Mouse (Mus musculus) left cerebral cortex, adult 2 months (tissue): ENCODE measurements around the gene Cyth1. TPM values are rescaled to one million over a fixed set of nuclear protein-coding genes. Genes with fewer than 3 reads are reported as not detected.

ENCODE experiments used
- DNase-seq, 2 experiments: peaks; one replicate each; pipeline ENCODE4 v3.0.0; 2021 to 2022; ENCODE audit warnings: low spot score in 2 of 2, mixed read lengths in 1 of 2; ENCODE audit errors: extremely low spot score in 1 of 2
- H3K27ac ChIP-seq: fragments of 200-600 bp; 2 replicates; pipeline ENCODE4 v1.8.1; 2022
- H3K4me3 ChIP-seq: fragments of 200-600 bp; 2 replicates; pipeline ENCODE4 v1.8.1; 2022
- CTCF ChIP-seq: fragments of 200-600 bp; IDR thresholded peaks from 2 replicates; pipeline ENCODE4 v1.8.1; 2022; ENCODE audit warnings: antibody characterized with exemption, mild to moderate bottlenecking, moderate library complexity
- intact Hi-C: fragments of 180-260 bp; cut with DNase I; formaldehyde crosslinking; loops from one replicate; pipeline ENCODE4 v1.15.1; 2025
- total RNA-seq, 2 experiments: library from RNA; stranded (reverse); gene quantifications; 2 replicates each; pipeline ENCODE4 v1.2.3; 2021

Cyth1 gene
- total RNA-seq, 2 experiments from 2014 or later: 65.2 to 69.3 TPM

DNA sequence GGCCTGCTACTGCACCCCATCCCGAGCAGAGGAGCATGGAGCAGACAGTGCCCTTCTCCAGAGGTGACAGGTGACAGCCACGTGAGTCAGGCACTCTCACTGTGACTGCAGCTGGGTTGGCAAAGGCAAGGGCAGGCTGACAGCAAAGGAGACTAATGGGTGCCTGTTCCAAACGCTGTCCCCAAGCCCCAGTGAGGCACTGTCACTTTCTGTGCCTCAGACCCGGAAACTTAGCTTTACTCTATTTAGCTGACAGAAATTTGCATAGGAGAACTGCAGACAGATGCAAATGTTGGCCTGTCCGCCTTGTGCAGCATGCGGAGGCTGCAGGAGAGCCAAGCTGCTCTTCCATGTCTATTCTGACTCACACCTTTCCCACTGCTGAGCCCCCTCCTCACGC is 27.9 kb upstream of the Cyth1 start:
- Histone ChIP-seq H3K4me3 (no peak overlapping the region), H3K27ac (no peak overlapping the region)
- TF ChIP-seq CTCF: no peak
- DNase-seq: no peak
- intact Hi-C loops: no loop called here

DNA sequence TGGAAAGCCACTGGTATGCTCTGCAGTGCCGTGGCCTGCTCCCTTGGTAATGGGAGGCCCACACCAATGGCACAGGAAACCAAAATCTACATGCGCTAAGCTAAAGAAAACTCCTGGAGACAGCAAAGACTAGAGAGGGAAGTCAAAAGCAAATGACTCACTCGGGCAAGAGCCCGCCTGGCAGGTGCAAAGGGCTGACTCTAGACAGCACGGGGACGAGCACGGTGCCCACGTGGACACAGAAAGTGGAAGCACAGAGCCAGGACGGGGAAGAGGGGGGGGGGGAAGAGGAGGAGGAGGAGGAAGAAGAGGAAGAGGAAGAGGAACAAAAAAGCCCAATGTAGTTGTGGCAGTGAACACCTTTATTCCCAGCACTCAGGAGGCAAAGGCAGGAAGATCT is 26.7 kb upstream of the Cyth1 start:
- TF ChIP-seq CTCF: no peak
- intact Hi-C loops: no loop called here
- no peak overlapping the region for H3K27ac ChIP-seq
- no peak overlapping the region for H3K4me3 ChIP-seq
- DNase-seq: no peak

DNA sequence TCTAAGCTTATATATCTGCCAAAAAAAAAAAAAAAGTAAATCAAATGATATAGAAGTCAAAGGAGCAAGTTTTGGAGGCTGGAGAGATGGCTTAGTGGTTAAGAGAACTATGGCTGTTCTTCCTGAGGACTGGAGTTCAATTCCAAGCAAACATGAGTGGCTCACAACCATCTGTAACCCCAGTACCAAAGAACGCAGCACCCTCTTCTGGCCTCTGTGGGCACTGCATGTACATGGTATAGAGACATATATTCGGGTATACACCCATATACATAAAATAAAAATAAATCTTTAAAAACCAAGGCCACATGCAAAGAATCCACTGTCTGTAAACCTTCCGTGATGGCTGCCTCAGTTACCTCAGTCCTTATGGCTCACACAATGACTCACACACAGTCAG is 21.4 kb upstream of the Cyth1 start:
- intact Hi-C loops: no loop called here
- no peak for DNase-seq
- no peak overlapping the region for H3K4me3 ChIP-seq
- peak; percentile 58 for TF ChIP-seq CTCF
- no peak overlapping the region for H3K27ac ChIP-seq

DNA sequence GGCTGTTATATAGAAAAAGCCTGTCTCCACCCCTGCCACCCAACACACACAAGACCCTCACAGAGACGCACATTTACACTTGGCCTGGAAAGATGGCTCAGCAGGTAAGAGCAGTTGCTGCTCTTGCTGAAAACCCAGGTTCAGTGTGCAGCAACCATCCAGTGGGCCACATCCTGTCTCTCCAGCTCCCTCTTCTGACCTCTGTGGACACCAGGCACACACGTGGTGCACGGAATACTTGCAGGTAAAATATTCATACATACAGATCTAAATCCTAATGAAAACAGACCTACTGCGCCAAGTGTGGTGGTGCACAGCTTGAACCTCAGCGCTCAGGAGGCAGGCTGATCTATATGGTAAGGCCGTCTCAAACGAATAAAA is 18.3 kb upstream of the Cyth1 start:
- no peak for DNase-seq
- peak; percentile 4; the same call in 1 of the 2 replicates for TF ChIP-seq CTCF
- intact Hi-C loops: no loop called here
- H3K27ac ChIP-seq: no peak overlapping the region
- H3K4me3 ChIP-seq: no peak overlapping the region

DNA sequence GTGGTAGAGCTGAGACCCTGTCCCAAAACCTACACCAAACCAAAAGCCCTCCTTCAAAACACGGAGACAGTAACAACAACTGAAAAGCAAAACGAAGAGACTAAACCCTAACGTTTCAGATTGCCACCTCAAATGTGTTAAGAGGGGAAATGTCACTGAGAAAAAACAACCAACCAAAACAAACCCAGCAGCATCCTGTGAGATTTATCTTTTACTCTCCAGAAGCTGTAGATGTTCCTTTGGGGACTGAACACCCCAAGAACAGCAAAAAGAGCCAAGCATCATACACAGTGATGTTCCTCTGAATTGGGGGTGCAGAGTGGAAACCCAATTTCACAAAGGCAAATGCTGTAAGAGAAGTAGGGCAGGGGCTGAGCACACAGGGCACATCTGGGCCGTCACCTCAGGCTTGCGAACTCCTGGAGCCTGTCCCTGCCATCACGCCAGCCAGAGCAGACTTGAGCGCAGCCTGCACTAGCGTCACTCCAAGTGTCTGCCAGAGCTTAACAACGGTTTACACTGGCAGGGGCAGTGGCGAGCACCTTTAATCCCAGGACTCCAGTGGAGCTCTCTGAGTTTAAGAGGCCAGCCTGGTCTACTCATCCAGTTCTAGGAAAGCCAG is 17.8 kb upstream of the Cyth1 start:
- Histone ChIP-seq H3K27ac (no peak overlapping the region), H3K4me3 (no peak overlapping the region)
- DNase-seq: no peak
- no peak for TF ChIP-seq CTCF
- intact Hi-C loops: no loop called here

DNA sequence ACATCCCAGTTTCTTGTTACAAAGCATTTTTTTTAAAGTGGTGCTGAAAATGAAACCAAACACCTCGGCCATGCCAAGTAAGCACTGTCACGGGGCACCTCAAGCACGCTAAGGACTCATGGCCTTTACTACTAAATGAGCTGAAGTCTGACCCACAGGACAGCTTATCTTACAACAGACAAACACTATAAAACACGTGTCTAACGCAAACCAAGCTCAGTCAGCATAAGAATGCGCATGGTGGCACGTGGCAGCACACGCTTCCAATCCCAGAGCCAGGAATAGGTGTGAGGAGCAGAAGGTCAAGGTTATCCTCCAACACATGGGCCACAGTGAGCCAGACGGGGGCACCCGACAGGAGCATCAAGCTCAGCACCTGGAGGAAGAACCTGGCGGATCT is 17.2 kb upstream of the Cyth1 start:
- no peak for DNase-seq
- Histone ChIP-seq H3K27ac (no peak overlapping the region), H3K4me3 (no peak overlapping the region)
- intact Hi-C loops: no loop called here
- no peak for TF ChIP-seq CTCF

DNA sequence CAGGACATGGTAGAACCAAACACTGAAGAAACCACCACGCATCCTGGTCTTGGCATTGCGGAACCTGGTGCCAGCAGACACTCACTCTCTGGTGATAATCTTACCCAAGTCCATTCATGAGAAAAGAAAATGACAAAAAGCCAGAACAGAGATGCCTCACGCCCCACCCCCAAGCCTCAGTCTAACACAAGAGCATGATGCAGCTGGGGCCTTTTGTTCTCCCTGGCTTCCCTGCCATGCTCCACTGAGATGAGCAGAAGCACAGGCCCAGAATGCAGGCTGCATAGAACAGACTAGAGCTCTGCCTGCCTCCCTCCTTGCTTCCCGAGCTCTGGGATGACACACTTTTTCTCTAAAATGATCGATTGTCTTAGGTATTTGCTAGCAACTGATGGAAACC is 14.8 kb upstream of the Cyth1 start:
- H3K4me3 ChIP-seq: no peak overlapping the region
- no peak for DNase-seq
- TF ChIP-seq CTCF: no peak
- intact Hi-C loops: no loop called here
- H3K27ac ChIP-seq: 0 out of 2 replicates have a peak overlapping the region, but pooled peaks have one; percentile 36

DNA sequence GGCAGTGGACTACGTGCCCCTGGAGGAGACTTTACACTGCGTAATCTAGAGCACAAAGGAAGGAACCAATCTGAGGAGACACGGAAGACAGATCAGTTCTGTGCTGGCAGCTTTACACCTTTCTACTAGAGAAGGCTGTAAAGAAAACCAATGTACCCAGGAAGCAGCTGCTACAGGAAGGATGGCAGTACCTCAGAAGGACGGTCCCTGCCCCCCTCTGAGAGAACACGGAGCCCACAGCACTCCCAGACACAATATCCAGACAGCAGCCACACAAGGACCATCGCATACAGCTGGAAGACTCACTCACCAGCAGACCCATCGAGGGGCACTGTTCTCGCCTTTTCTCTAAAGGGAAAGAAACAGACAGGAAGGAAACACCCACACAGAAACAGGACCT is 11.7 kb upstream of the Cyth1 start:
- no peak for TF ChIP-seq CTCF
- Histone ChIP-seq H3K27ac (no peak overlapping the region), H3K4me3 (no peak overlapping the region)
- no peak for DNase-seq
- intact Hi-C loops: no loop called here

DNA sequence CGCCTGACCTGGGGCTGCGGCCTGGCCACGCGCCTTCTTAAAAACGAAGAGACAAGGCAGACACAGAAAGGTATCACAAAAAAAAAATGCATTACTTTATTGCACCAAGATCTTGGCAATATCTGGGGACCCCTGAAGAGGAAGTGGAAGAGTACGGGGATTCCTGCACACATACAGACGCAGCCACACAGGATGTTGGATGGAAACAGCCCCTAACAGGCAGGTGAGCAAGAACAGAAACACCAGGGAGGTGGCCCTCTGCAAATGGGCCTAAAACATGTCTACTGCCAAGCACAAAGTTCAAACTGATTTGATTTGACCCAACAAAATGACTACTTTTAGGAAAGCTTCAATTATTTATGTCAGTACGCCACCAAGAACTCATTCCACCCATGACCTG is 11.2 kb upstream of the Cyth1 start:
- no peak for DNase-seq
- TF ChIP-seq CTCF: no peak
- intact Hi-C loops: no loop called here
- Histone ChIP-seq H3K27ac (no peak overlapping the region), H3K4me3 (no peak overlapping the region)

DNA sequence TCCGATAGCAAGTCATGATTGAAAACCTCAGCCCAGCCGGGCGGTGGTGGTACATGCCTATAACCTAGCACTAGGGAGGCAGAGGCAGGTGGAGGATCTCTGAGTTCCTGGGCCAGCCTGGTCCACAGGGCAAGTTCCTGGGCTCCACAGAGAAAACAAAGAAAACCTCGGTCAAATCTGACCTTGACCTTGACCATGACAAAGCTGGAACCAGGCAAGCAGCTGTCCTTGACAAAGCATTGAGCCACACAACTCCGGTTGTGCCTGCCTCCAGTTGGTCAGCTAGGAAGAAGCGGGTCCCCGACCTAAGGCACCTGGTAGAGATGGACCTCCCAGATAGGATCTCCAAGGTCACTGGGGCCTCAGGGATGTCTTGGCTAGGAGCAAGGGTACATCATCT is 8.0 kb upstream of the Cyth1 start:
- TF ChIP-seq CTCF: no peak
- intact Hi-C loops: no loop called here
- DNase-seq: no peak
- Histone ChIP-seq H3K27ac (no peak overlapping the region), H3K4me3 (no peak overlapping the region)

DNA sequence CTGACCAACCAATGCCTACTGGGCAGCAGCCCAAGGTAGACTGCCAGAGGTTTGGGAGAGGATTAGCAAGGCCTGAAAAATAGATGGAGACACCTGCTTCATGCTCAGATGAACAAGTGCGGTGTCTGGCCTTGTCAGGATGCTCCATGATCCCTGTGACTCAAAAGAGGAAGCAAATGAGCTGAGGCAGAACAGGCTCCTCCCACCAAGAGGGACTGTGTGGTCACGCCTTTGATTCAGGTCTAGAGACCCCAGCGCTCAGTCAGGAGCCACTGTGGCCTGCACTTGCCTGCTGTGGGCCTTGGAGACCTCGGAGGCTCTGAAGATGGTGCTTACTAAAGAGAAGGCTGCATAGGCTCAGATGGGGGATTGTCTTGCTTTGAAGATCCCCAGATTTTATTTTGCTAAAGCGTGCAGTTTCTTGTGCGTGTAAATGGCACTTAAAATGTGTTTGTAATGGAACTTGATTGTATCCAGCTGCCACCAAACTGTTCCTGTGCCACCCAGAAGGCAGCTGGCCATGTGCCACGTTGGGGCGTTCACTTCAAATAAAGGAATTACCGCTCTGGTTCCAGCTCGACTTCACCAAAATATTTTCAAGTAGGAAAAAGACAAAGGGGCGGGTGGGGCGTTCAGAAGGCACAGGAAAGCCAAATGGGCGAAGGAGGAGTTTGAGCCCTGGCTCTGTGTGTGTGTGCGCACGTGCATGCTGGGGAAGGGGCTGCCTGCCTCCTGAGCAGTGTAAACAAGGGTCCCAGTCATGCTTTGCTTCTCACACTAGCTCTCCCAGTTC is 6.0 kb upstream of the Cyth1 start:
- intact Hi-C loops: no loop called here
- no peak for TF ChIP-seq CTCF
- peak overlapping the region; percentile 82 for H3K27ac ChIP-seq
- H3K4me3 ChIP-seq: no peak overlapping the region
- DNase-seq: peak; percentile 45 to 49

DNA sequence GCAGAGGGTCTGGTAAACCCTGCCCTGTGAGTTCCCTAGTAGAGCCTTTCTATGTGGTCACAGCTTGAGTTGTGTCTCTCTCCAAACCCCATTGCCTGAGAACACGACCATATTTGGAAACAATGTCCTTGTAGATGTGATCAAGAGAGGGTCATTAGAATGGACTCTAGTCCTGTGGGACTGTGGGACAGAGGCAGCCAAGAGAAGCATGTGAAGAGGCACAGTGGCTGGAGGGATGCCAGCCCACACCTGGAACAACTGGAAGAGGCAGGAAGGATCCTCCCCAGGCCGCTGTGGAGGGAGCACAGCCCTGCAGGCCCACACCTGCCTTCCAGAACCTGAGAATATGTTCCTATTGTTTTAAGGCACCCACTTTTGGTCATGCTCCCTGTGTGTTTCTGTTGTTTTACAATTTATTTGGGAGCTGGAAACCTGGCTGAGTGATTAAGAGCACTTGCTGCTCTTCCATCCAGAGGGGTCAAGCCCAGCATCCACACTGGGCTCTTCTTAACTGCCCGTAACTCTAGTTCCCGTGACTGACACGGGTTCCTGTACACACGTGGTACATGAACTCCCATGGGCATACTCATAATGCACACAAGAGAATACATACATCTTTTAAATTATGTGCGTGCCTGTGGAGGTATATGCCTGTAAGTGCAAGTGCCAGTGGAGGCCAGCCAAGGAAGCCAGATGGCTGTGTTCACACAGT is 5.2 kb upstream of the Cyth1 start:
- Histone ChIP-seq H3K4me3 (no peak overlapping the region), H3K27ac (peak overlapping the region; percentile 82)
- no peak for DNase-seq
- intact Hi-C loops: no loop called here
- TF ChIP-seq CTCF: no peak
